Mouse (Mus musculus) testis, adult 2 months (tissue): Measurements from ENCODE around the gene Aurka.

ENCODE experiments used
- CTCF ChIP-seq: fragments of 200-500 bp; IDR thresholded peaks from 2 replicates; pipeline ENCODE4 v1.5.1; 2012; ENCODE audit warnings: low read depth, mild to moderate bottlenecking, inconsistent platforms, low read length, moderate library complexity; ENCODE audit not compliant: control insufficient read depth, insufficient read depth, insufficient replicate concordance
- POLR2A ChIP-seq: fragments of 200-500 bp; IDR thresholded peaks from 2 replicates; pipeline ENCODE4 v1.6.1; 2012; ENCODE audit warnings: low read depth, mild to moderate bottlenecking, inconsistent platforms, low read length, moderate library complexity; ENCODE audit not compliant: control insufficient read depth

GRCm38 (mm10) chr2:172311731-172312130 lies 58.6 kb downstream of the Aurka start:
- TF ChIP-seq CTCF (no peak), POLR2A (no peak)
